Mouse (Mus musculus): Measurements from ENCODE around the gene Zdhhc5.

GRCm38 (mm10) chr2:84669828-84670568 is 45.0 kb downstream of the Zdhhc5 start:
- no peak for TF ChIP-seq POLR2A (IDR thresholded peaks at IDR 0.05; ENCODE audit: insufficient read depth, low read depth, low read length)
- TF ChIP-seq CTCF (IDR thresholded peaks at IDR 0.05; ENCODE audit: insufficient read depth, low read depth, low read length): no peak
